11 mouse cellular contexts compared by ENCODE assay signal in genomic region chr17:24391149-24391548, GRCm38 (mm10). TPM values are rescaled to one million over a fixed set of nuclear protein-coding genes. Genes with fewer than 3 reads are reported as not detected.
A peak's percentile ranks its signal among the peaks of the same experiment; 100 is the strongest.
DNase-seq lines count a peak whose midpoint lies in the region; ATAC-seq and TF ChIP-seq lines count a peak whose summit lies in the region.
"Had no signal": no experiment of that assay in that cellular context is flagged by ENCODE, and none has a peak within 500 bp of the region (broad histone marks: within the 10 kb centered on the region; RNA-seq: fewer than 3 reads in every experiment).

No protein-coding gene starts in this region.

- no peaks in the 10 kb centered on the region for H3K36me3 ChIP-seq in hindbrain, embryonic 11.5 days (ENCODE audit: control insufficient read depth, insufficient read depth, low read length)
- peaks cover 90% of the 10 kb centered on the region for H3K36me3 ChIP-seq in hindbrain, embryonic 14.5 days (replicated peaks; ENCODE audit: control insufficient read depth, insufficient read depth)
- H3K36me3 ChIP-seq in testis, adult 2 months (ENCODE audit: control insufficient read depth, insufficient read depth, low read length) = no peaks in the 10 kb centered on the region

- no peak overlapping the region for H3K27ac ChIP-seq in hindbrain, embryonic 11.5 days (ENCODE audit: low read depth, low read length)
- H3K27ac ChIP-seq in hindbrain, embryonic 14.5 days = no peak overlapping the region
- H3K27ac ChIP-seq in testis, adult 2 months (ENCODE audit: control insufficient read depth, insufficient read depth, low read depth, low read length) = no peak overlapping the region
- H3K27ac ChIP-seq in cortical plate, adult 2 months (ENCODE audit: insufficient read depth, low read length) = no peak overlapping the region
- H3K27ac ChIP-seq: stomach, embryonic 15.5 days had no signal

- H3K9ac ChIP-seq in hindbrain, embryonic 11.5 days (ENCODE audit: low read depth, low read length) = no peak overlapping the region
- H3K9ac ChIP-seq in hindbrain, embryonic 14.5 days = no peak overlapping the region
- H3K9ac ChIP-seq: stomach, embryonic 15.5 days had no signal

- DNase-seq in hindbrain, embryonic 11.5 days (ENCODE audit: low spot score) = peak; percentile 19
- no peak for DNase-seq in hindbrain, embryonic 14.5 days (ENCODE audit: low spot score)
- DNase-seq in testis, postnatal 14 days (ENCODE audit: low spot score) = no peak
- peak; percentile 27 for DNase-seq in thymus, postnatal 25 days
- DNase-seq in layer of hippocampus, postnatal 36 days = no peak
- no peak for DNase-seq in left cerebral cortex, adult 8-10 months (ENCODE audit: low spot score in 2 of 2)
- DNase-seq: adrenal gland, adult 2 months; gastrocnemius, postnatal 10 days had no signal

- no peaks in the 10 kb centered on the region for H3K9me3 ChIP-seq in hindbrain, embryonic 11.5 days (ENCODE audit: control insufficient read depth, low read length)
- H3K9me3 ChIP-seq in hindbrain, embryonic 14.5 days (ENCODE audit: control insufficient read depth, low read length) = no peaks in the 10 kb centered on the region
- H3K9me3 ChIP-seq: stomach, embryonic 15.5 days had no signal

- TF ChIP-seq CTCF in testis, adult 2 months (IDR thresholded peaks at IDR 0.05; ENCODE audit: control insufficient read depth, insufficient read depth, insufficient replicate concordance, low read depth, low read length) = peak; percentile 68; the same call in 1 of the 2 replicates
- TF ChIP-seq CTCF in cortical plate, adult 2 months (IDR thresholded peaks at IDR 0.05; ENCODE audit: extremely low read depth, insufficient read depth, low read length) = peak; percentile 42

- WGBS in hindbrain, embryonic 11.5 days = 68% methylated on average over 8 of the region's 8 CpGs
- WGBS in hindbrain, embryonic 14.5 days = 68% methylated on average over 8 of the region's 8 CpGs

- H3K4me2 ChIP-seq in hindbrain, embryonic 11.5 days (replicated peaks; ENCODE audit: low read depth, low read length) = no peak overlapping the region
- H3K4me2 ChIP-seq in hindbrain, embryonic 14.5 days (replicated peaks) = no peak overlapping the region
- H3K4me2 ChIP-seq: stomach, embryonic 15.5 days had no signal

- no peak for TF ChIP-seq POLR2A in testis, adult 2 months (IDR thresholded peaks at IDR 0.05; ENCODE audit: control insufficient read depth, low read depth, low read length)
- TF ChIP-seq POLR2A in cortical plate, adult 2 months (IDR thresholded peaks at IDR 0.05; ENCODE audit: extremely low read depth, insufficient read depth, low read length) = no peak

- H3K4me3 ChIP-seq in hindbrain, embryonic 11.5 days (ENCODE audit: low read depth, low read length) = no peak overlapping the region
- H3K4me3 ChIP-seq in hindbrain, embryonic 14.5 days (replicated peaks; ENCODE audit: low read length) = no peak overlapping the region
- no peak overlapping the region for H3K4me3 ChIP-seq in testis, adult 2 months (ENCODE audit: control insufficient read depth, low read depth, low read length)
- no peak overlapping the region for H3K4me3 ChIP-seq in cortical plate, adult 2 months (ENCODE audit: insufficient read depth, low read length)
- H3K4me3 ChIP-seq: stomach, embryonic 15.5 days had no signal

- H3K27me3 ChIP-seq in hindbrain, embryonic 11.5 days (ENCODE audit: control insufficient read depth, insufficient read depth, low read length) = no peaks in the 10 kb centered on the region
- H3K27me3 ChIP-seq in hindbrain, embryonic 14.5 days (ENCODE audit: control insufficient read depth, insufficient read depth, low read length) = no peaks in the 10 kb centered on the region
- H3K27me3 ChIP-seq in testis, adult 2 months (ENCODE audit: control insufficient read depth, insufficient read depth, low read length) = no peaks in the 10 kb centered on the region
- H3K27me3 ChIP-seq: stomach, embryonic 15.5 days had no signal

- no peak for ATAC-seq in hindbrain, embryonic 11.5 days (ENCODE audit: low FRiP score)
- no peak for ATAC-seq in hindbrain, embryonic 14.5 days (ENCODE audit: low FRiP score)

- H3K4me1 ChIP-seq in hindbrain, embryonic 11.5 days (replicated peaks; ENCODE audit: control insufficient read depth, insufficient read depth, low read length) = no peaks in the 10 kb centered on the region
- H3K4me1 ChIP-seq in hindbrain, embryonic 14.5 days (replicated peaks; ENCODE audit: control insufficient read depth, insufficient read depth, low read length) = no peaks in the 10 kb centered on the region
- no peaks in the 10 kb centered on the region for H3K4me1 ChIP-seq in testis, adult 2 months (ENCODE audit: control insufficient read depth, insufficient read depth, low read length)
- no peaks in the 10 kb centered on the region for H3K4me1 ChIP-seq in cortical plate, adult 2 months (ENCODE audit: control insufficient read depth, insufficient read depth, low read length)
- H3K4me1 ChIP-seq: stomach, embryonic 15.5 days had no signal

RNA-seq across cellular contexts. Expression of gene Rnps1, which starts 23.2 kb away (rescaled TPM):
- polyA plus RNA-seq in hindbrain, embryonic 11.5 days (2014; fragmentation: Nextera tagmentation; extraction: Ambion mirVana) = 360 and 364 TPM in 2 replicates
- 278 and 280 TPM in 2 replicates for polyA plus RNA-seq in hindbrain, embryonic 14.5 days (2014; fragmentation: Nextera tagmentation; extraction: Ambion mirVana)
- 65.0 and 68.5 TPM in 2 replicates for polyA plus RNA-seq in testis, adult 2 months (2012; rRNA removed)
- polyA plus RNA-seq in cortical plate, adult 2 months (2012; rRNA removed) = 264 and 280 TPM in 2 replicates
- 100 to 1,000 TPM; 123 to 127 TPM for total RNA-seq in layer of hippocampus, postnatal 36 days (2021)
- 100 to 1,000 TPM; 128 to 131 (median 129) TPM for total RNA-seq in left cerebral cortex, adult 8-10 months (2022)

RNA-seq across cellular contexts. Expression of gene Eci1, which starts 35.3 kb away (rescaled TPM):
- polyA plus RNA-seq in hindbrain, embryonic 11.5 days (2014; fragmentation: Nextera tagmentation; extraction: Ambion mirVana) = 63.9 and 69.8 TPM in 2 replicates
- polyA plus RNA-seq in hindbrain, embryonic 14.5 days (2014; fragmentation: Nextera tagmentation; extraction: Ambion mirVana) = 36.2 and 46.0 TPM in 2 replicates
- polyA plus RNA-seq in testis, adult 2 months (2012; rRNA removed) = 8.9 and 9.0 TPM in 2 replicates
- 55.4 and 55.9 TPM in 2 replicates for polyA plus RNA-seq in cortical plate, adult 2 months (2012; rRNA removed)
- total RNA-seq in layer of hippocampus, postnatal 36 days (2021) = 10 to 100 TPM; 29.2 to 30.2 TPM
- 10 to 100 TPM; 24.1 to 34.1 (median 31.1) TPM for total RNA-seq in left cerebral cortex, adult 8-10 months (2022)

RNA-seq across cellular contexts. Expression of gene Abca3, which starts 39.4 kb away (rescaled TPM):
- polyA plus RNA-seq in hindbrain, embryonic 11.5 days (2014; fragmentation: Nextera tagmentation; extraction: Ambion mirVana) = 11.8 and 14.1 TPM in 2 replicates
- polyA plus RNA-seq in hindbrain, embryonic 14.5 days (2014; fragmentation: Nextera tagmentation; extraction: Ambion mirVana) = 32.8 and 34.8 TPM in 2 replicates
- 5.1 and 7.9 TPM in 2 replicates for polyA plus RNA-seq in testis, adult 2 months (2012; rRNA removed)
- polyA plus RNA-seq in cortical plate, adult 2 months (2012; rRNA removed) = 52.2 and 52.7 TPM in 2 replicates
- total RNA-seq in layer of hippocampus, postnatal 36 days (2021) = 10 to 100 TPM; 64.8 to 65.3 TPM
- 10 to 100 TPM; 70.2 to 79.0 (median 72.0) TPM for total RNA-seq in left cerebral cortex, adult 8-10 months (2022)

RNA-seq across cellular contexts. Expression of gene Abca17, which starts 40.3 kb away (rescaled TPM):
- not detected in 2 replicates for polyA plus RNA-seq in hindbrain, embryonic 11.5 days (2014; fragmentation: Nextera tagmentation; extraction: Ambion mirVana)
- 0.63 and 1.1 TPM in 2 replicates for polyA plus RNA-seq in hindbrain, embryonic 14.5 days (2014; fragmentation: Nextera tagmentation; extraction: Ambion mirVana)
- 19.5 and 21.1 TPM in 2 replicates for polyA plus RNA-seq in testis, adult 2 months (2012; rRNA removed)
- polyA plus RNA-seq in cortical plate, adult 2 months (2012; rRNA removed) = 0.86 and 1.3 TPM in 2 replicates
- 1 to 10 TPM in 1 of 2 experiments, under 1 TPM in 1; 0.96 to 1.1 TPM for total RNA-seq in layer of hippocampus, postnatal 36 days (2021)
- total RNA-seq in left cerebral cortex, adult 8-10 months (2022) = 1 to 10 TPM in 2 of 4 experiments, under 1 TPM in 2; 0.82 to 1.4 (median 1.1) TPM
- polyA plus RNA-seq: adrenal gland, adult 2 months had no signal

RNA-seq across cellular contexts. Expression of gene Dnase1l2, which starts 51.8 kb away (rescaled TPM):
- polyA plus RNA-seq in hindbrain, embryonic 11.5 days (2014; fragmentation: Nextera tagmentation; extraction: Ambion mirVana) = 2.6 and 3.2 TPM in 2 replicates
- polyA plus RNA-seq in hindbrain, embryonic 14.5 days (2014; fragmentation: Nextera tagmentation; extraction: Ambion mirVana) = 3.6 and 6.0 TPM in 2 replicates
- 6.4 and 9.3 TPM in 2 replicates for polyA plus RNA-seq in testis, adult 2 months (2012; rRNA removed)
- polyA plus RNA-seq in cortical plate, adult 2 months (2012; rRNA removed) = 19.0 and 20.7 TPM in 2 replicates
- total RNA-seq in layer of hippocampus, postnatal 36 days (2021) = 10 to 100 TPM; 11.0 to 14.2 TPM
- total RNA-seq in left cerebral cortex, adult 8-10 months (2022) = 1 to 10 TPM; 3.7 to 6.9 (median 5.1) TPM

Comparison
In these comparisons a context has a peak if more than half of its experiments do, and no peak if none do; other contexts are left out.
1. DNase-seq: peak in hindbrain, embryonic 11.5 days (single experiment) and thymus, postnatal 25 days (single experiment); none in hindbrain, embryonic 14.5 days (single experiment), testis, postnatal 14 days (single experiment), layer of hippocampus, postnatal 36 days (0 of 2) and left cerebral cortex, adult 8-10 months (0 of 2).